Mouse (Mus musculus): ENCODE measurements around the gene Fam155a. TPM values are rescaled to one million over a fixed set of nuclear protein-coding genes. Genes with fewer than 3 reads are reported as not detected.

Fam155a gene
- polyA plus RNA-seq, 1 experiment from 2014 or later, result 0.41 TPM

DNA sequence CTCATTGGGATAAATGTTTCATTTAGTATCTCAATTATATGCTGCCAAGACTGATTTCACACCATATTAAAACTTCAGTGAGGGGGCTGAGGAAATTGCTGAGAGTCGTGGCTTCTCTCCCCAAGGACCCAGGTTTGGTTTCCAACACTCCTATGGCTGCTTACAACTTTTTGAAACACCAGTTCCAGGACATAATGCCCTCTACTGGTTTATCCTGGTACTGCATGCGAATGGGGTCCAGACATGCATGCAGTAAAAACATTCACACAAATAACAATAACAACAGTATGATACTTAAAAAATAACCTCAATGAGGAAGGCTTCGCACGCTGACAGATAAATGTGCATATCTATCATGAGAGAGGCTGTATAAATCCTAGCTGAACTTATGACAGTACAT, 319.4 kb downstream of the Fam155a start:
- DNase-seq (ENCODE audit: low spot score) (no peak), ATAC-seq (replicated peaks; ENCODE audit: low FRiP score) (no peak)
- no peak overlapping the region for H3K9ac ChIP-seq (ENCODE audit: low read depth, low read length)
- no peak overlapping the region for H3K4me2 ChIP-seq
- no peaks in the 10 kb centered on the region for H3K27me3 ChIP-seq (replicated peaks; ENCODE audit: control insufficient read depth, insufficient read depth, low read length)
- no peaks in the 10 kb centered on the region; the same call in 1 of the 2 replicates for H3K9me3 ChIP-seq (ENCODE audit: control insufficient read depth, low read length)
- no peak overlapping the region for H3K4me3 ChIP-seq (ENCODE audit: low read depth, low read length)
- no peak overlapping the region for H3K27ac ChIP-seq (ENCODE audit: low read depth, low read length)
- no peaks in the 10 kb centered on the region for H3K36me3 ChIP-seq (ENCODE audit: control insufficient read depth, insufficient read depth, low read length)
- 51% methylated on average over 4 of the region's 4 CpGs for WGBS
- no peaks in the 10 kb centered on the region for H3K4me1 ChIP-seq (replicated peaks; ENCODE audit: control insufficient read depth, insufficient read depth, low read length)

DNA sequence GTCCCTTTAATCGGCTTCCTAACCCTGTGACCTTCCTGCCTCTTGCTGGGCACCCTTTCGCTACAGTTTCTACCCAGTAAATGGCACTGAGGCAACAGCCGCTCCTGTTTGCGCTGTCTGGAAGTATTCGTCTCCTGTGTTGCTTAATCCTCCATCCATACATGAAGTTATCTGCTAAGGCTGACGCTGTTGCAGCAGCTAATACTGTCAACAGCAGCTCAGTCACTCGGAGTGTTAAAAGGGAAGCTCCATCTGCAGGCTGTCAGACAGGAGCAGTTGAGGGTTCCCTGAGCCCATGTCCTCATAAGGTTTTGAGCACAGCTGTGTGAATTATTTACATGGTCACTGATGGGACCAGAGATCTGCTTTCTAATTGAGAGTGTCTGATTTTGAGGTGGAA, 322.3 kb downstream of the Fam155a start:
- Histone ChIP-seq H3K27ac (ENCODE audit: low read depth, low read length) (no peak overlapping the region), H3K9ac (ENCODE audit: low read depth, low read length) (no peak overlapping the region), H3K36me3 (ENCODE audit: control insufficient read depth, insufficient read depth, low read length) (no peaks in the 10 kb centered on the region), H3K4me2 (no peak overlapping the region), H3K4me3 (ENCODE audit: low read depth, low read length) (no peak overlapping the region), H3K4me1 (replicated peaks; ENCODE audit: control insufficient read depth, insufficient read depth, low read length) (no peaks in the 10 kb centered on the region), H3K27me3 (replicated peaks; ENCODE audit: control insufficient read depth, insufficient read depth, low read length) (no peaks in the 10 kb centered on the region), H3K9me3 (ENCODE audit: control insufficient read depth, low read length) (no peaks in the 10 kb centered on the region; the same call in 1 of the 2 replicates)
- DNase-seq (ENCODE audit: low spot score), result no peak
- 65% methylated on average over 7 of the region's 7 CpGs for WGBS
- ATAC-seq (replicated peaks; ENCODE audit: low FRiP score), result no peak

DNA sequence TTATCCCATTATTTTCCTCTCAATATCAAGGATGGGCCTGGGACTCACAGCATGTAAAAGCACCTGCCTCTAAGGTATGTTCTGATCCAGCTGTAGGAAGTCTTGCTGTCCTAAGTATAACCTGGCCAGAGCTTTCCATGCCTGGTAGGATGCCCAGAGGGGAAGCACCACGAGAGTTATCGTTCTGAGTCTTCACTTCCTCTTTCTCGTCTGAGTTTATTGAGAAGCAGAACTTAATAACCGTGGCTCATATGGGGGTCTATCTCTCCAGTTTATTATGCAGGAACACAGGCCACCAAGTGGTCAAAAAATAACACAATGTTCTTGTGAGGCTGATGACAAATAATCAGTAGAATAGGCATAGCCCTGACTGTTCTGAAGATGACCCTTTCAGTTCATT, 333.1 kb downstream of the Fam155a start:
- Histone ChIP-seq H3K36me3 (ENCODE audit: control insufficient read depth, insufficient read depth, low read length) (no peaks in the 10 kb centered on the region), H3K27ac (ENCODE audit: low read depth, low read length) (no peak overlapping the region), H3K9ac (ENCODE audit: low read depth, low read length) (no peak overlapping the region), H3K27me3 (replicated peaks; ENCODE audit: control insufficient read depth, insufficient read depth, low read length) (no peaks in the 10 kb centered on the region), H3K4me3 (ENCODE audit: low read depth, low read length) (no peak overlapping the region), H3K4me2 (no peak overlapping the region), H3K9me3 (ENCODE audit: control insufficient read depth, low read length) (no peaks in the 10 kb centered on the region), H3K4me1 (replicated peaks; ENCODE audit: control insufficient read depth, insufficient read depth, low read length) (no peaks in the 10 kb centered on the region)
- ATAC-seq (replicated peaks; ENCODE audit: low FRiP score), result no peak
- no peak for DNase-seq (ENCODE audit: low spot score)
- WGBS, result 49% methylated on average over 4 of the region's 4 CpGs

DNA sequence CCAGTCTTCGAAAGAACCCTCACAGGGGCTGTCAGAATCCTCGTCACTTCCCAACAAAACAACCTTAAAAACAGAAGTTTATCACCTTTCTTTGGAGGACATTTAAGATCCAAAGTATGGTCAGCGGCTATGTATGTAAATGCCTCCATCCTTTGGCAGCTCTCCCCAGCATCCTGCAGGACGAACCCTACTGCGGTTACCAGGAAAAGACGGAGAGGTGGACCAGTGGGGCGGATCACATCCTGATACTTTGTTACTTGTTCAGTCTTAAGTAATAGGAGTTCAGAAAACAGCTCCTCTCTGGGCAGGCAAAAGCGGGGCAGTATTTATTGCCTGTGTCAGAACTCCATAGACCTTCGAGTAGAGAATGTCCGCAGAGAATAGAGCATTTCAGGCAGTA, 335.5 kb downstream of the Fam155a start:
- DNase-seq (ENCODE audit: low spot score), result no peak
- Histone ChIP-seq H3K4me3 (ENCODE audit: low read depth, low read length) (no peak overlapping the region), H3K27me3 (replicated peaks; ENCODE audit: control insufficient read depth, insufficient read depth, low read length) (no peaks in the 10 kb centered on the region), H3K9ac (ENCODE audit: low read depth, low read length) (no peak overlapping the region), H3K4me1 (replicated peaks; ENCODE audit: control insufficient read depth, insufficient read depth, low read length) (no peaks in the 10 kb centered on the region), H3K27ac (ENCODE audit: low read depth, low read length) (no peak overlapping the region), H3K9me3 (ENCODE audit: control insufficient read depth, low read length) (no peaks in the 10 kb centered on the region), H3K4me2 (no peak overlapping the region), H3K36me3 (ENCODE audit: control insufficient read depth, insufficient read depth, low read length) (no peaks in the 10 kb centered on the region)
- WGBS, result 49% methylated on average over 10 of the region's 10 CpGs
- ATAC-seq (replicated peaks; ENCODE audit: low FRiP score), result no peak

DNA sequence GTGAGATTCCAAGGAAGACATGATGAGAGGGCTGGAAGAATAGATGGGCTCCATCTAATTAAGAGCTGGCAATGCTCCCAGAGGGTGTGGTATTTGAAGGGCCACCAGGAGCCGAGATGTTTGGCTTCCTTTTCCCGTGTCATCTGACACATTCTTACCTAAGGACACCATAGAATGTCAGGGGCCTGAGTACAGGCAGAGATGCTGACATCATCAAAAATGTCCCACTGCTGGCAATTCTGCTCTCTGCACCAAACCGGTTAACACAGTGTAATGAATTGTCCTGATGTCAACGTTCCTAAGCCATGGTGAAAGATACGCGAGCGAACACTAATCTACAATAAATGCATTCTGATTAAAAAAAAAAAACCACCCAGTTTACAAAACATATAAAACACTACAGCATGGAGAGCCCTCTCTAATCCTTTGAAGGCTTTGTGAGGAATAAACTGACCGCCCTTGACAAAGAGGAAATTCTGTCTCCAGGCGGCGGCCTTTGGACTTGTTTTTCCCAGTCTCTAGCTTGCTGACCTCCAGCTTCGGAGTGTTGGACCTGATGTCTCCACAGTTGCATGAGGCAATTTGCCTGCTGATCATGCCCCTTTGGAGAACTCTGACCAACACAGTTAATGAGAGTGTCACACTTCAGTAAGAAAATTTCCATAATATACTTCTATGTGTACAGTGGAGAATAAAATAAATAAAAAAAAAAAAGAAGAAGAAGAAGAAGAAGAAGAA, 338.2 kb downstream of the Fam155a start:
- H3K9ac ChIP-seq (ENCODE audit: low read depth, low read length), result no peak overlapping the region
- DNase-seq (ENCODE audit: low spot score) (no peak), ATAC-seq (replicated peaks; ENCODE audit: low FRiP score) (no peak)
- H3K4me3 ChIP-seq (ENCODE audit: low read depth, low read length), result no peak overlapping the region
- no peaks in the 10 kb centered on the region for H3K9me3 ChIP-seq (ENCODE audit: control insufficient read depth, low read length)
- H3K4me1 ChIP-seq (replicated peaks; ENCODE audit: control insufficient read depth, insufficient read depth, low read length), result no peaks in the 10 kb centered on the region
- H3K36me3 ChIP-seq (ENCODE audit: control insufficient read depth, insufficient read depth, low read length), result no peaks in the 10 kb centered on the region
- H3K27me3 ChIP-seq (replicated peaks; ENCODE audit: control insufficient read depth, insufficient read depth, low read length), result no peaks in the 10 kb centered on the region
- 80% methylated on average over 11 of the region's 11 CpGs for WGBS
- H3K27ac ChIP-seq (ENCODE audit: low read depth, low read length), result no peak overlapping the region
- no peak overlapping the region for H3K4me2 ChIP-seq

DNA sequence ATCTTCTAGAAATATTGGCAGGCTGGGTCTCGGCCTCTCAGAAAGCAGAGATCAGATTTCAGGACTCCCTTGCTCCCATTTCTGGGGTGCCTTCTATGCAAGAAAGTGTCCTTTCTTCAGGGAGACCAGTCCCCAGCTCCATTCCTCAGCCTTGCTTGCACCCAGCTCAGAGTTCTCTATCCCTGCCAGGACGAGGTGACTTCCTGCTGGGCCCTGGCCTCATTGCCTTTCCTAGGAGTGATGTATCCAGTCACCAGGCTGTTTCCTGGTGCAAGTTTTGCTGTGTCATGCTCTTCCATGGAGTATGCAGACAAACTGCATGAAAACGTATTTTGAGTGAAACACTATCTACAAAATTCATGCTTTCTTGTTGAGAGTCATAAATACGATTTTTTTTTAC, 342.1 kb downstream of the Fam155a start:
- no peak overlapping the region for H3K4me3 ChIP-seq (ENCODE audit: low read depth, low read length)
- H3K27me3 ChIP-seq (replicated peaks; ENCODE audit: control insufficient read depth, insufficient read depth, low read length), result no peaks in the 10 kb centered on the region
- ATAC-seq (replicated peaks; ENCODE audit: low FRiP score) (no peak), DNase-seq (ENCODE audit: low spot score) (no peak)
- no peak overlapping the region for H3K4me2 ChIP-seq
- no peaks in the 10 kb centered on the region for H3K36me3 ChIP-seq (ENCODE audit: control insufficient read depth, insufficient read depth, low read length)
- WGBS, result 56% methylated on average over 4 of the region's 4 CpGs
- H3K9me3 ChIP-seq (ENCODE audit: control insufficient read depth, low read length), result no peaks in the 10 kb centered on the region
- H3K4me1 ChIP-seq (replicated peaks; ENCODE audit: control insufficient read depth, insufficient read depth, low read length), result no peaks in the 10 kb centered on the region
- H3K9ac ChIP-seq (ENCODE audit: low read depth, low read length), result no peak overlapping the region
- no peak overlapping the region for H3K27ac ChIP-seq (ENCODE audit: low read depth, low read length)

DNA sequence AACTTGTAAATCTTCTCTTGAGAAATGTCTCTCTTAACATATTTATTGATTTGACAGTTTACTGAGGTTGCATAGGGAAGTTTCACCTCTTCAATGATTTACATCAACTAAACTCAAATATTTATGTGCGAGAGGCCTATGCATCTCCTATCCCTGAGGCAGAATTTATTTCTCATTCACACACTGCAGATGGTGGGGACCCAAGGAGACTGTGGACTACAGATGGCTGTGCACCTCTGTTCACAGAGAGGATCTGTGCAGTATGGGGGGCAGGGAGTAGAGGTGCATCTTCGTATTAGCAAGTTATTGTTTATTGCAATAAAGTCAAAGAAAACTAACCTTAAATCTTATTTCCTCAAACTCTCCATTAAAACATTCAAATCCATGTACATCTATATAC, 346.9 kb downstream of the Fam155a start:
- ATAC-seq (replicated peaks; ENCODE audit: low FRiP score), result no peak
- Histone ChIP-seq H3K9me3 (ENCODE audit: control insufficient read depth, low read length) (no peaks in the 10 kb centered on the region), H3K36me3 (ENCODE audit: control insufficient read depth, insufficient read depth, low read length) (no peaks in the 10 kb centered on the region), H3K4me3 (ENCODE audit: low read depth, low read length) (no peak overlapping the region), H3K27me3 (replicated peaks; ENCODE audit: control insufficient read depth, insufficient read depth, low read length) (no peaks in the 10 kb centered on the region), H3K27ac (ENCODE audit: low read depth, low read length) (no peak overlapping the region), H3K4me2 (no peak overlapping the region), H3K9ac (ENCODE audit: low read depth, low read length) (no peak overlapping the region), H3K4me1 (replicated peaks; ENCODE audit: control insufficient read depth, insufficient read depth, low read length) (no peaks in the 10 kb centered on the region)
- DNase-seq (ENCODE audit: low spot score), result no peak
- 72% methylated on average over 2 of the region's 2 CpGs for WGBS

DNA sequence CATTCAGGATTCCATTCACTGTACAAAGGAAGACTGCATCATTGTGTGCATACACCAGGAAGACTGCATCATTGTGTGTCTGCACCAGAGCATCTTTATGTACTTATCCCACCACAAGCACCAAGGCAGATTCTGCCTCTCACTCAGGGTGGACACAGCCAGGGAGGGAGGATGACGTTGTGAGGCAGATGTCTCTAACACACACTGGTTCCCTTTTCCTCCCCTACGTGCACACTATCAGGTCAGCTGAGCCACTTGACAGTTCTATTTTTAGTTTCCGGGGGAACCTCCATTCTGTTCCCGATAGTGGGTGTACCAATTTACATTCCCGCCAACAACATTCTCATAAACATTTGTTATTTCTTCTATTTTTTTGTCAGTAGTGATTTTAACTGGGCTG, 347.4 kb downstream of the Fam155a start:
- Histone ChIP-seq H3K27ac (ENCODE audit: low read depth, low read length) (no peak overlapping the region), H3K27me3 (replicated peaks; ENCODE audit: control insufficient read depth, insufficient read depth, low read length) (no peaks in the 10 kb centered on the region), H3K36me3 (ENCODE audit: control insufficient read depth, insufficient read depth, low read length) (no peaks in the 10 kb centered on the region), H3K9ac (ENCODE audit: low read depth, low read length) (no peak overlapping the region), H3K4me1 (replicated peaks; ENCODE audit: control insufficient read depth, insufficient read depth, low read length) (no peaks in the 10 kb centered on the region), H3K4me2 (no peak overlapping the region), H3K4me3 (ENCODE audit: low read depth, low read length) (no peak overlapping the region), H3K9me3 (ENCODE audit: control insufficient read depth, low read length) (no peaks in the 10 kb centered on the region)
- 33% methylated on average over 5 of the region's 5 CpGs for WGBS
- no peak for DNase-seq (ENCODE audit: low spot score)
- no peak for ATAC-seq (replicated peaks; ENCODE audit: low FRiP score)

DNA sequence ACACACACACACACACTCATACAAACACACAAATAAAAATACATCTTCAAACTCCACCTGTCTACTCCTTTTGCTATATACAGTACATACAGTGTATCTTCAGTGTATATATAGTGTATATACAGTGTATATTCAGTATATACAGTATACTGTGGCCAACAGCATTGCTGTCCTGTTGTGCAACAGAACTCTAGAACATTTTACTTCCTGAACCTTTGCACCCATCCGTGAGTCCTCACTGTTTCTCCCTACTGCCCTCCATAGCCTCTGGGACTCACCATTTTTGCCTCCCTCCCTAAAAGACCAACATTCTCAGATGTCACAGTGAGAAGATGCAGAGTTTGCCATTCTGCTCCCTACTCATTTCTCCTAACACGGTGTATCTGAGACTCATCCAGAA, 347.8 kb downstream of the Fam155a start:
- no peak overlapping the region for H3K4me3 ChIP-seq (ENCODE audit: low read depth, low read length)
- H3K4me1 ChIP-seq (replicated peaks; ENCODE audit: control insufficient read depth, insufficient read depth, low read length), result no peaks in the 10 kb centered on the region
- no peak overlapping the region for H3K27ac ChIP-seq (ENCODE audit: low read depth, low read length)
- ATAC-seq (replicated peaks; ENCODE audit: low FRiP score) (no peak), DNase-seq (ENCODE audit: low spot score) (no peak)
- no peaks in the 10 kb centered on the region for H3K9me3 ChIP-seq (ENCODE audit: control insufficient read depth, low read length)
- 72% methylated on average over 2 of the region's 2 CpGs for WGBS
- no peaks in the 10 kb centered on the region for H3K36me3 ChIP-seq (ENCODE audit: control insufficient read depth, insufficient read depth, low read length)
- no peak overlapping the region for H3K4me2 ChIP-seq
- no peaks in the 10 kb centered on the region for H3K27me3 ChIP-seq (replicated peaks; ENCODE audit: control insufficient read depth, insufficient read depth, low read length)
- no peak overlapping the region for H3K9ac ChIP-seq (ENCODE audit: low read depth, low read length)

Data from liver, embryonic 11.5 days (tissue).